Mouse (Mus musculus): ENCODE data around the gene Rab3c.

DNA sequence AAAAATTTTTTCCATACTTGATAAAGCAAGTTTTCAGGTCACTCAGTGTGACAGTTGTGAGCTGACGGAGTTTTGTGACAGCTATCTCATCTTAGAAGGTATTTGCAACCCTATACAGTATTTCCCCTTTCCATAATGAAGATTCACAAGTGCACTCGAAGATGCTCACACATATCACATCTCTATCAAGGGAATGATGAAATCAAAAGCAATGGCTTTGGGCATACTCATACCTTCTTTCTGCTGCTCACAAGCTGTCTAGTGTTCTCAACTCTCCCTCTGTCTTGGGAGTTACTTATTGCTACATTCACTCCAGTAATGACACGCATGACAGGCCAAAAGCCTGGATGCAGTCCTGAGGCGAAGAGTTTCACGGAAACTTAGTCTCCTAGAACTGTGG, 26.4 kb upstream of the Rab3c start:
- TF ChIP-seq CTCF (IDR thresholded peaks at IDR 0.05; ENCODE audit: extremely low read depth, insufficient read depth, low read length) = no peak
- TF ChIP-seq POLR2A (IDR thresholded peaks at IDR 0.05; ENCODE audit: extremely low read depth, insufficient read depth, low read length) = no peak

Data from cortical plate, adult 2 months (tissue).